Mouse (Mus musculus) lung, embryonic 16.5 days (tissue): Measurements from ENCODE around the gene Hgd. TPM values are rescaled to one million over a fixed set of nuclear protein-coding genes. Genes with fewer than 3 reads are reported as not detected.

Source experiments
- ATAC-seq: fragments of 200-750 bp; cut with Nextera tagmentation; 2 replicates; pipeline ENCODE4 v1.8.0; 2017; ENCODE audit warnings: low read depth, mild to moderate bottlenecking, moderate library complexity
- H3K27ac ChIP-seq: fragments of 300-500 bp; sonication (generic); 2 replicates; pipeline ENCODE4 v1.5.1; 2014; ENCODE audit warnings: mild to moderate bottlenecking, control low read depth, low read length
- H3K27me3 ChIP-seq: fragments of 300-500 bp; sonication (generic); 2 replicates; pipeline ENCODE4 v1.6.1; 2014; ENCODE audit warnings: low read depth, low read length, mixed read lengths; ENCODE audit not compliant: control insufficient read depth, insufficient read depth
- H3K36me3 ChIP-seq: fragments of 300-500 bp; sonication (generic); 2 replicates; pipeline ENCODE4 v1.6.1; 2014; ENCODE audit warnings: low read length; ENCODE audit not compliant: control insufficient read depth, insufficient read depth
- H3K4me1 ChIP-seq: fragments of 300-500 bp; sonication (generic); replicated peaks from 2 replicates; pipeline ENCODE4 v1.6.1; 2014; ENCODE audit warnings: low read length, mixed read lengths; ENCODE audit not compliant: control insufficient read depth, insufficient read depth
- H3K4me2 ChIP-seq: fragments of 300-500 bp; sonication (generic); 2 replicates; pipeline ENCODE4 v1.6.1; 2014; ENCODE audit warnings: low read depth, low read length, control low read depth
- H3K4me3 ChIP-seq: fragments of 300-500 bp; sonication (generic); 2 replicates; pipeline ENCODE4 v1.5.1; 2014; ENCODE audit warnings: mild to moderate bottlenecking, low read length, control low read depth
- H3K9ac ChIP-seq: fragments of 300-500 bp; sonication (generic); 2 replicates; pipeline ENCODE4 v1.6.1; 2014; ENCODE audit warnings: low read length, control low read depth
- H3K9me3 ChIP-seq: fragments of 300-500 bp; sonication (generic); 2 replicates; pipeline ENCODE4 v1.6.1; 2016; ENCODE audit warnings: low read length; ENCODE audit not compliant: control insufficient read depth
- WGBS: fragments of 180-500 bp; shearing (Covaris S2); extraction: QIAGEN DNeasy Blood & Tissue Kit; methylation state at CpG from one replicate; pipeline ENCODE4 v1.1.7; 2014; 5-methylcytosine and 5-hydroxymethylcytosine counted together
- polyA plus RNA-seq: library from polyadenylated mRNA; unstranded; fragments of >200 nt; fragmentation: Nextera tagmentation; extraction: Ambion mirVana; gene quantifications from 2 replicates; pipeline ENCODE4 v1.2.1, GENCODE M21; 2015

Gene Hgd
- polyA plus RNA-seq, 1 experiment from 2014 or later = 0.46 TPM

DNA sequence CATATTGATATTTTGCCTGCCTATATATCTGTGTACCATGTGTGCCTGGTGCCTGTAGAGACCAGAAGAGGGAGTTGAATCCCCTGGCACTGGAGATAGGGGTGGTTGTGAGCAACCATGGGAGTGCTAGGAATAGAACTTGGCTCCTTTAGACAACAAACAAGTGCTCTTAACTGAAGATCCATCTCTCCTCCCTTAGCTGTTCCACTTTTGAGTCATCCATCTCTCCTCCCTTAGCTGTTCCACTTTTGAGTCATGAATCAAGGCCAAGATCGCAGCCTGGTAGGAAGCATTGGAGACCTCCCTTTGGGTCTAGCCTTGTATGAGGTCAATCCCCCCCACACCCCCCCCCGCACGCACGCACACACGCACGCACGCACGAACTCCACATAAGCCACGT, 34.6 kb downstream of the Hgd start:
- Histone ChIP-seq H3K9me3 (no peaks in the 10 kb centered on the region), H3K4me3 (no peak overlapping the region), H3K4me1 (no peaks in the 10 kb centered on the region), H3K36me3 (no peaks in the 10 kb centered on the region), H3K27me3 (no peaks in the 10 kb centered on the region), H3K9ac (no peak overlapping the region), H3K27ac (no peak overlapping the region), H3K4me2 (no peak overlapping the region)
- no peak for ATAC-seq
- 87% methylated on average over 9 of the region's 9 CpGs for WGBS

DNA sequence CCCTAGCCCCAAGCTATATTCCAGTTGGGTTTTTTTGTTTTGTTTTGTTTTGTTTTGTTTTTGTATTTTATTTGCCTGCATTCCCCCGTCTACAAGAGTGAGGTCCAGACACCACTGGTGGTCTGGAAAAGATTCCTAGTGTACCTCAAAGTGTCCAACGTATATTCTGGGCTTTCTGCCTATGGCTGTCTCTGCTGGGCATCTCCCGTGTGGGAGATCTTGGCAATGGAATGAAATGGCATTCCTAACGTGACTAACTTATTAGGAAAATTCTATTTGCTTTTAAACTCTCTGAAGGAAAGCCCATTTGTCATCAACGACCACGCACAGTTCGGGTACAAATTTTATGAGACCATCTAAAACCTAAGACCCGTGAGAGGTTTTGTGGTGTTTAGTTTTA, 35.5 kb downstream of the Hgd start:
- H3K4me2 ChIP-seq = no peak overlapping the region
- ATAC-seq = no peak
- no peaks in the 10 kb centered on the region for H3K36me3 ChIP-seq
- 50% methylated on average over 8 of the region's 8 CpGs for WGBS
- no peak overlapping the region for H3K9ac ChIP-seq
- H3K4me1 ChIP-seq = no peaks in the 10 kb centered on the region
- no peak overlapping the region for H3K4me3 ChIP-seq
- no peaks in the 10 kb centered on the region for H3K9me3 ChIP-seq
- no peaks in the 10 kb centered on the region for H3K27me3 ChIP-seq
- H3K27ac ChIP-seq = no peak overlapping the region

DNA sequence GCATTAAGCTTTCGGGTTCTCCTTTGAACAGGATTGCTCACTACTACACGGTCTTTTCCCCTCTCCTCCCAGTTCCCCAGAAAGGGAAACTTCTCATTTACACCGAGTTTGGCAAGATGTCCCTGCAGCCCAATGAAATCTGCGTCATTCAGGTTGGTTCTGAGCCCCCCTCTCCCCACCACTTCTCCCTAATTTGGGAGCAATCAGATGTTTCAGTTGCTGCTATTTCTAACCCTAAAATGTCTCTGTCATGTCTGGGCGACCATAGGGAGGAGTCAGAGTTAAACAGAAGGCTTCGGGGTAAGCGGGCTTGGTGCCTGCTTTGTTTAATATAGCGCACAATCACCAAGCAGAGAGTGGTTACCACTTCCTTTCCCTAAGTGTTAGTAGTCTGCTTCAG, 36.2 kb downstream of the Hgd start:
- Histone ChIP-seq H3K27ac (no peak overlapping the region), H3K36me3 (no peaks in the 10 kb centered on the region), H3K4me2 (no peak overlapping the region), H3K4me3 (no peak overlapping the region), H3K27me3 (no peaks in the 10 kb centered on the region), H3K9ac (no peak overlapping the region), H3K9me3 (no peaks in the 10 kb centered on the region), H3K4me1 (no peaks in the 10 kb centered on the region)
- WGBS = 61% methylated on average over 8 of the region's 8 CpGs
- ATAC-seq = no peak

DNA sequence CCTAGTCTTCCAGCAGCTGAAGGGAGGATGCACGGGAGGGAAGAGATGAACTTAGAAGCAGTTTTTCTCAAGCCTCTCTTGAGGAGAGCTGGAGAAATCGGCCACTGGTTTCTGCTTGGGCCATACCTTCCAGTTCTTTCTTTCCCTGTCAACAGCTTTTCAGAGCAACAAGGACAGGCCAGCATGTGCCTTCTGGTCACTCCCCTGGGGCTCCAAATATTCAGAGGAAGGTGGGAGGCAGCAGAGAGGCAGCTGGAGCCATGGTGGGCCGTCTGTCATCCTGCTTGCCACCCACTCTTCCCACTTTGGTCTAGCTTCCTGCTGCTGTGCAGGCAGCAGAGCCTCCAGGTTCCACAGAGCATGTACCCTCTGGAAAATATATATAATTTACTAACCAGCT, 37.7 kb downstream of the Hgd start:
- Histone ChIP-seq H3K4me1 (no peaks in the 10 kb centered on the region), H3K27me3 (no peaks in the 10 kb centered on the region), H3K4me2 (no peak overlapping the region), H3K9me3 (no peaks in the 10 kb centered on the region), H3K4me3 (no peak overlapping the region), H3K27ac (no peak overlapping the region), H3K9ac (no peak overlapping the region), H3K36me3 (no peaks in the 10 kb centered on the region)
- WGBS = 38% methylated on average over 3 of the region's 3 CpGs
- no peak for ATAC-seq

DNA sequence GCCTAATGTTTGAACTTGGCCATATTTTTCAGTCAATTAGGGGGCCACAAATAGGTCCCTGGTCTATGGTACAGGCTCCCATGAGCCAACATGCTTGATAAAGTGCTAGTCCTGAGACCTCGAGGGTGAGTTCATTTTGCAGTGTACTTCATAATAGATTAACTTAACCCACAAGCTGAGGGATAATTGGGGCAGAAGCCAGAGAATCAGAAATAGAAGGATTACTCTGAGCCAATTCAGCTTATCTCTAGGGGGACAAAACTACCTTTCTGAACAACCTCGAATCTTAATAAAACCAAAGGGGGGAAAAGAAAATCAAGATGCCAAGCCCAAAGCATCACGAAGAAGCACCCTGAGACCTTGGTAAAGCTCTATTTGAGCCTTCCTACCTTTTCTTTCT, 42.5 kb downstream of the Hgd start:
- Histone ChIP-seq H3K4me1 (no peaks in the 10 kb centered on the region), H3K9ac (no peak overlapping the region), H3K4me2 (no peak overlapping the region), H3K36me3 (no peaks in the 10 kb centered on the region), H3K27me3 (no peaks in the 10 kb centered on the region), H3K4me3 (no peak overlapping the region), H3K27ac (no peak overlapping the region), H3K9me3 (no peaks in the 10 kb centered on the region)
- ATAC-seq = no peak
- WGBS = 72% methylated on average over 3 of the region's 3 CpGs

DNA sequence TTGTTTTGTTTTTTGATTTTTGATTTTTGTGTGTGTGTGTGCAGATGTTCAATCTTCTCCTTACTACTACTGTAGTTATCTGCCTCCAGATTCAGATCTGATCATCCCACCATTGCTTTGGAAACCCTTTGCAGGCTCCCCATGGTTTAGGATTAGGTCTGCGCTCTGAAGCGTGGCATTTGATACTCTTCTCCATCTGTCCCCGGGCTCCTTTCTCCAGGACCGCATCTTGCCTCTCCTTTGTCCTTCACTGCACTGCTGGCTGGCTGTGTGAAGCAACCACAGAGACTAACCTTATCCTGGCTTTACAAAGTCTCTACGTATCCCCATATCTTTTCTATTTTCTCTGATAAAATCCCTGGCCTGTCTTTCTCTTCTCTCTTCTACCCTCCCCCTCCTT, 43.0 kb downstream of the Hgd start:
- Histone ChIP-seq H3K27ac (no peak overlapping the region), H3K4me3 (no peak overlapping the region), H3K4me2 (no peak overlapping the region), H3K4me1 (no peaks in the 10 kb centered on the region), H3K9me3 (no peaks in the 10 kb centered on the region), H3K9ac (no peak overlapping the region), H3K36me3 (no peaks in the 10 kb centered on the region), H3K27me3 (no peaks in the 10 kb centered on the region)
- no peak for ATAC-seq
- 73% methylated on average over 5 of the region's 5 CpGs for WGBS

DNA sequence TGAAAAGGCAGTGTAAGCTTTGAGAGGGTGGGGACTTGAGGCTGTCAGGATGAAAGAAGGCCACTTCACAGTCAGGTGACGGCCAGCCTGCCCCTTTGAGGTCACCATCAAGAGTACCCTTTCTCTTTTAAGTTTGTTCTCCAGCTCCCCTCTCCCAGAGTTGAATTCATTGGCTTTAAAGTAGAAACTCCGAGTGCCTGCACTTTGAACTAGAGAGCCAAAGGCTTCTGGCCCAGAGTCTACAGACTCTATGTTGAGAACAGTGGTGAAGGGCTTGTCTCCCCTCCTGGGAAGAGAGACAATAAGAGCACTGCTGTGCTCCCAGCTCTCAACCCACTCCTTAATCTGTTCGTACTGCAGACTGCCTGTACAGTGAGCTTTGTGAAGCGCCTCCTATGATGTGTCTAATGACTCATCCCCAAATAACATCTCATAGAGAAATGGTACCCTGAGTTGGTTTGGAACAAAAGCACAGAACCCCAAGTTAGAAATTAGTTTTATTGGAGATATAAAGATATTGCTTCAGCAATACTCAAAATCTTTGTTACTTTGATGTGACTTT, 46.5 kb downstream of the Hgd start:
- no peak overlapping the region for H3K9ac ChIP-seq
- no peak overlapping the region for H3K4me2 ChIP-seq
- no peak for ATAC-seq
- H3K4me3 ChIP-seq = no peak overlapping the region
- H3K9me3 ChIP-seq = no peaks in the 10 kb centered on the region
- H3K27ac ChIP-seq = no peak overlapping the region
- no peaks in the 10 kb centered on the region for H3K27me3 ChIP-seq
- no peaks in the 10 kb centered on the region for H3K36me3 ChIP-seq
- H3K4me1 ChIP-seq = no peaks in the 10 kb centered on the region
- 50% methylated on average over 4 of the region's 4 CpGs for WGBS

DNA sequence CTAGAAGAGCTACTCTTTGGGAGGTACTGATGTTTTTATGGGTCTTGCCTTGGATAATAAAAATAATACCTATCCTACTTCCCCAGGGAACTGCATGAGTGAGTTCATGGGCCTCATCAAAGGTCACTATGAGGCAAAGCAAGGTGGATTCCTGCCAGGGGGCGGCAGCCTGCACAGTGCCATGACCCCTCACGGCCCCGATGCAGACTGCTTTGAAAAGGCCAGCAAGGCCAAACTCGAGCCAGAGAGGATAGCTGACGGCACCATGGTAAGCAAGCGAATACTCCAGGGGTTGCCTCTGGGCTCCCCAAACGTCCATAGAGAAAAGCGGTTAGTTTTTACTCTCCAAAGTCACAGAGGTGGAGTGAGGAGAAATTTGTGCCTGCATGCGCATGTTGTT, 48.4 kb downstream of the Hgd start:
- ATAC-seq = no peak
- Histone ChIP-seq H3K36me3 (no peaks in the 10 kb centered on the region), H3K27ac (no peak overlapping the region), H3K4me2 (no peak overlapping the region), H3K4me1 (no peaks in the 10 kb centered on the region), H3K27me3 (no peaks in the 10 kb centered on the region), H3K9ac (no peak overlapping the region), H3K4me3 (no peak overlapping the region), H3K9me3 (no peaks in the 10 kb centered on the region)
- WGBS = 70% methylated on average over 9 of the region's 9 CpGs

DNA sequence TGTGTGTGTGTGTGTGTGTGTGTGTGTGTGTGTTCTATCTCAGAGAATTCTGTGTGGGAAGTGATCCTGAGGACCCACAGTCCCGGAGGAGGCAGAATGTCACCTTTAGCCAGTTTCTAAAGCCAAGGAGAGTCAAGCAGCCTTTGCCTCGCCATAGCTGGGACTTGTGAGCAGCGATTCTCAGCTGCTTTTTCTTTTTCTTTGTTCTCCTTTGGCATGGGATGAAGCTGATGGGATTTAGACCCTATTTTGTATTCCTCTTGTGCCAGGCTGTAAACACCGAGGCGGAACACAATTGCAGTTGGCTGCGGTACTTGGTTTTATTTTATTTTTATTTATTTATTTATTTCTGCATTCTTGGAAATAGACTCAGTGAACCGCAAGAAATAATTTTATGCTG, 49.1 kb downstream of the Hgd start:
- WGBS = 85% methylated on average over 7 of the region's 7 CpGs
- H3K9me3 ChIP-seq = no peaks in the 10 kb centered on the region

DNA sequence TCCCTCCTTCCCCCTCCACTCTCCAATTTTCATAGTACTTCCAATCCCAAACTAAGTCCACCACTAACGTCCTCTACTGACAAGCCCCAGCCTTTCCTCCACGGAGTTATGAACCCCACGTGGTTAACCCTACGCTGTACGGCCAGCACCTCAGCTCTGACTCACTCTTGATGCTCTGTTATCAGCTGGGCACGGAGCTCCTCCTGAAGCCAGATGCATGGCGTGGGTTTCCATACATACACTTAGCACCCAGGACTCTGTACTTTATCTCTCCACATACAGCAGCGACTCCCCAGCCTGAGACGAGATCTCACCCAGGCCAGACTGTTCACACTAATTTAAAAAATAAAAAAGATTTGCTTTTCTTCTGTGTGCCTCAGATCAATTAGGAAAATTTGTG, 54.6 kb downstream of the Hgd start:
- Histone ChIP-seq H3K27ac (no peak overlapping the region), H3K4me1 (no peaks in the 10 kb centered on the region), H3K4me3 (no peak overlapping the region), H3K9ac (no peak overlapping the region), H3K27me3 (no peaks in the 10 kb centered on the region), H3K9me3 (no peaks in the 10 kb centered on the region), H3K36me3 (no peaks in the 10 kb centered on the region), H3K4me2 (0 out of 2 replicates have a peak overlapping the region, but pooled peaks have one; percentile 3)
- no peak for ATAC-seq
- 60% methylated on average over 9 of the region's 9 CpGs for WGBS

More for the DNA sequence above, 49.1 kb downstream of the Hgd start:
- no peaks in the 10 kb centered on the region for H3K4me1 ChIP-seq
- H3K9ac ChIP-seq = no peak overlapping the region
- H3K27ac ChIP-seq = no peak overlapping the region
- ATAC-seq = no peak
- H3K27me3 ChIP-seq = no peaks in the 10 kb centered on the region
- no peak overlapping the region for H3K4me3 ChIP-seq
- H3K4me2 ChIP-seq = no peak overlapping the region
- no peaks in the 10 kb centered on the region for H3K36me3 ChIP-seq
